Mouse (Mus musculus) heart, postnatal 10 days (tissue): Measurements from ENCODE around the gene Akap1. TPM values are rescaled to one million over a fixed set of nuclear protein-coding genes. Genes with fewer than 3 reads are reported as not detected.
"Not testable (repeated sequence)": the region's sequence is repeated elsewhere in the genome, so short reads cannot be mapped to it uniquely, and the experiment has no call there.

Source experiments
- DNase-seq, 2 experiments: peaks; one replicate each; pipeline ENCODE4 v3.0.0; 2021
- intact Hi-C: fragments of 180-260 bp; cut with DNase I; formaldehyde crosslinking; loops from one replicate; pipeline ENCODE4 v1.15.1; 2025
- total RNA-seq, 2 experiments: library from RNA; stranded (reverse); gene quantifications; 2 replicates each; pipeline ENCODE4 v1.2.3; 2021

Gene Akap1
- 100 to 1,000 TPM; 110 to 122 TPM for total RNA-seq

DNA sequence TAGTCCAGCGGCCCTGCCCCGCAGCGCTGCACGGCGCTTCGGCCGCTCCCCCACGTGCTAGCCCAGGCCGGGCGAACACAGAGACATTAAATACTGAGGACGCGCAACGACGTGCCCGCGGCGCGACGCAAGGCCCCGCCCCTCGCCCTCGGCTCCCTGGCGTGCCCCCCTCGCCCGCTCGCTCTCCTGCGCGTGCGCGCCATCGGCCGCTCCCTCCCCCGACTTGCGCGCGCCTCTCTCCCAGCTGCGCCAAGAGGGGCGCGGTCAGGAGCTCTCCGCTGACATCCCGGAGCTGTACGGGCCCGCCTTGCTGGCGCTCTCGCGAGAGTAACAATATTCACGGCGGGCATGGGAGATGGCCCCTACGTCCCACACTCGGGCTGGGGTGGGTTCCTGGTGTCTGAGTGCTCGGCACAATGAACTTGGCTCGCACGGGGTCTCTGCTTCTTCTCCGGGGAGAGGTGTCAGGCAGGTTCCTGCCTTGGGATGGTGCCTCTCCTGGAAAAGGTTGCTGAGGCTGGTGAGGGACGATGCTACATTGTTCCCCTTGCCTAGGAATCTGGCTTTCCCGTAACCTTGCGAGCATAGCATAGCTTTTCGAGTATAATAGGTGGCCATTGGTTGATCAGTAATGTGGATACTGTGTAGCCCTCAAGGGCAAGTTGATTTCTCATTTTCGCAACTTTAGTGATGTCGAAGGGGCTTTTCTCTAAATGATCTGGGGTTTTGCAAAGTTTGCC is at the start of gene Akap1:
Gene Akap1, minus strand, starts transcription at position 129 of the 740 bp plus-strand sequence.
- peak; percentile 98 to 99 for DNase-seq
- intact Hi-C loops, result loop anchor here (5.0 kb wide), 1 partner anchor 43 kb away; no protein-coding TSS in a partner anchor

DNA sequence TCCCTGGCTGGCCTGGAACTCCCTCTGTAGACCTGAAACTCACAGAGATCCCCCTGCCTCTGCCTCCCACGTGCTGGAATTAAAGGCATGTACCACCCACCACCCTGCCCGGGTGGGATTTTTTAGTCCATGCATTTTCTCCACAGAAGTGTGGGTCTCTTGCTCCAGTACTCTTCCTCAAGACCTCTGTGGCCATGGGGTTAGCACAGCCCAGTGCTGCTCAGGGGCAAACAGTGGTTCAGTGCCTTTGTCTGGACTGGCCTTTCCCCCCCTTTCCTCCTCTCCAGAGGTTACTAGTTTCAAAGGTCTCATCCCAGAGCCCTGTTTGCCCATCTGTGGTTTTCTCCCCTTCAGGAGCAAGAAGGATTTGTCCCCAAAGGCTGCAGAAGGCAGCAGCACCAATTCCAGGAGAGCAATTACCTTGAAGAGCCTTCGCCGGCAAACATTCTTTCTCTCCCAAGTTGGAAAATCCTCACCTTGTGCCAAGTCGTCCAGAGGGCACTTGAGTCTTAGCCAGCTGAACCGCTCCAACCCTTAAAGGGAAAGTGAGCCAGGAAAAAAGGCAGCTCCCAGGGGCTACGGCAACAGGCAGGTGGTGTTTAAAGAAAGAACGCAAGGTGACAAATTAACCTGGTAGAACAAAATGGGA is 45.1 kb upstream of the Akap1 start:
- intact Hi-C loops, result loop anchor here (5.0 kb wide), 3 partner anchors 43 to 62 kb away; partner anchors contain the start of gene Akap1
- DNase-seq, result peak; percentile 87 to 90

DNA sequence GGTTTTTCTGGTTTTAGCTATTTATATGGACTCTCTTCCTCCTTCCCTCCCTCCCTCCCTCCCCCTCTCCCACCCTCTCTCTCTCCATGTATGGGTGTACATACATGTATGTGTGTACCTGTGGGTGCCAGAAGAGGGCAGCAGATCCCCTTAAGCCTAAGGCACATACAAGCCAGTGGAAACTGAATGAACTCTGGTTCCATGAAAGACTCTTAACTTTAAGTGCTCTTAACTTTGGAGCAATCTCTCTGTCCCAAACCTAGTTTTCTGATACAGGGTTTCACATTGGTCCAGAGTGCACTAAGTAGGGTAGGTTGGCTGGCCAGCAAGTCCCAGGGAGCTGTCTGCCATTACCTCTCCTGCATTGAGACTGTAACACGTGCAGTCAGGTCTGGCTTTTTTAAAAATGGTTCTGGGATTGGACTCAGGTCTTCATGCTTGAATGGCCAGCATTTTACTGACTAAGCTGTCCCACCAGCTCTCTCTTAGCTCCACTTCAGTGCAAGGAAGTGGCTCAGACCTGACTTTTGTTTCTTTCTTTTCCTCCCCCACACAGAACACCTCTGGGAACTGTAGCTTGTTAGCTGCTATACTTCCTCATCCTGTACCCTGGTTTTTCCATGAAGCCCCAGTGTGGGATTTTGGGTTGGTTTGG is 44.3 kb upstream of the Akap1 start:
- intact Hi-C loops, result loop anchor here (5.0 kb wide), 3 partner anchors 44 to 61 kb away; partner anchors contain the start of gene Akap1
- DNase-seq, result peak; percentile 76 to 79

DNA sequence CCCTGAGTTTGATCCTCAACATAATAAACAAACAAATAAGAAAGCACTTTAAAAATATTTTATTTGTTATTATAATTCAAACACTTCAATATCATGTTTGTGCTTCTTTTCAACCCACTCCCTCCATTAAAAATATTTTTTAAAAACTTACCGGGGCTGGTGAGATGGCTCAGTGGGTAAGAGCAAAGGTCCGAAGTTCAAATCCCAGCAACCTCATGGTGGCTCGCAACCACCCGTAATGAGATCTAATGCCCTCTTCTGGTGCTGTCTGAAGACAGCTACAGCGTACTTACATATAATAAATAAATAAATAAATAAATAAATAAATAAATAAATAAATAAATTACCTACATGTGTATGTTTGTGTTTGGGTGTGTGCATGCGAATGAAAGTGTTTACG is 43.5 kb upstream of the Akap1 start:
- no peak for DNase-seq
- intact Hi-C loops, result loop anchor here (5.0 kb wide), 3 partner anchors 44 to 61 kb away; partner anchors contain the start of gene Akap1

- intact Hi-C loops, result loop anchor here (5.0 kb wide), 3 partner anchors 43 to 58 kb away; partner anchors contain the start of gene Akap1
- no peak for DNase-seq
These were observed 41.2 kb upstream of the Akap1 start for GRCm38 (mm10) chr11:88905621-88906020.

- intact Hi-C loops, result no loop called here
- no peak for DNase-seq
These were observed 39.7 kb upstream of the Akap1 start for GRCm38 (mm10) chr11:88904080-88904479.

GRCm38 (mm10) chr11:88902762-88903161 is 38.4 kb upstream of the Akap1 start:
- intact Hi-C loops, result no loop called here
- peak; percentile 24 to 32 for DNase-seq

- intact Hi-C loops, result no loop called here
- DNase-seq, result peak; percentile 56 to 57
These were observed 37.0 kb upstream of the Akap1 start for GRCm38 (mm10) chr11:88901341-88901802.

DNA sequence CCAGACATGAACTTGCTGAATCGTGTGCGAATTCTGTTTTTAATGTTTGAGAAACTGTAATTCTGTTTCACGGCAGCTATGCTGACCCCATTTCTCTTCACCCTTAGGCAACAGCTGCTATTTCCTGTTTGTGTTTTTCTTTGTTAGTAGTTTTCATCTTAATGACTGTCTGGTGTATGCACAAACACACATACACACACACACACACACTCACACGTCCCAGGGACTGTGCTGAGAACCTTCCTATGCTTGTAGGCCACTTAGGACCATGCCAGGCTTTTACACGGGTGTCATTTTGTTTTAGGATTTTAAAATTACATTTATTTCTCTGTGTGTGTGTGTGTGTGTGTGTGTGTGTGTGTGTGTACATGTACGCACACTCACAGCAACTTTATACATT is 35.2 kb upstream of the Akap1 start:
- intact Hi-C loops, result no loop called here

DNA sequence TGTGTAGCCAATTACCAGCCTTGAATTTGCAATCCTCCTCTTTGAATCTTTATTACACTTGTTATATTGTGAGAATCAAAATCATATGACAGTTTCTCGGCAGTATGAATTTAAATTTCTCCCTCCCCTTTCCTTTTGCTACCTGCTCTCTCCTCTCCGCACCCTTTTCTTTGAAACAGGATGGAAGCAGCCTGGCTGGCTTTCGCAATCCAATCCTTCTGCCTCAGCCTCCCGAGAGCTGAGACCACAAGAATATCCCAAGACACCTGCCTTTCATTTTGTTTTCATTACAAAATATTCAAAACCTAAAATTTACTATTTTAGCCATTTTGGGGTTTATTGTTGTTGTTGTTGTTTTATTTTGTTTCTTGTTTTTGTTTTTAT is 34.0 kb upstream of the Akap1 start:
- intact Hi-C loops, result no loop called here
- DNase-seq, result no peak

More for the DNA sequence above, 35.2 kb upstream of the Akap1 start:
- no peak for DNase-seq

DNA sequence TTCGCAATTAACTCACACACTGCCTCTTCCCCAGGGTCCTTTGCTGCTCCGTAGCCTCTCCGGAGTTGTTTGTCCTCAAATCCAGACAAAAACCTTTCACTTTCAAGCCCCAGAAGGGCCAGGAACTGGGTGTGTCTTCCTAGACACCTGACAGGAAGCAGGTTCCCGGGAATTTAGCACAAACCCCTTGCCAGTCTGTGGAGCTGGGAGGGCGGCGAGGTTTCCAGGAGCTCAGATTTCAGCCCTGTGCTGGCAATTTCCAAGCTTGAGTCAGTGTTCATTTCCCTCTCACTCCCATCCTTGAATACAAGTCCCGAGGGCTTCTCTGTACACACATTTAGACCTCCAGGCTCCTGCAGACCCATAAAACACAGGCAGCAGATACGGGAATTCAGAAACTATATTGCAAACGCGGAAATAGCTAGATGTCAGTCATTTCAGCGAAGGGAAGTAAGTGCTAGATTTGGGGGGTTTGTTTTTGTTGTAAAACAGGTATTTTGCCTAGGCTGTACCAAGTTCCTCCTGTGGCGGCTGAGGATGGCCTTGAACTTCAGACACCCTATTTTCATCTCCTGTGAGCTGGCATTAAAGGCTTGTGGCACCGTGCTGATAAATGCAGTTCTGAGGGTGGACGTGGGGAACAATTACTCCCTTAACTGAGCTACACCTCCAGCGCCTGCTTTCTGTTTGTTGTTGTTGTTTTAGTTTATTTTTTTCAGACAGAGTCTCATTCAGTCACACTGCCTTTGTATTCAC is 33.4 kb upstream of the Akap1 start:
- intact Hi-C loops, result no loop called here
- peak in 1 of 2 experiments; percentile 32 for DNase-seq

GRCm38 (mm10) chr11:88895800-88896232 is 31.4 kb upstream of the Akap1 start:
- DNase-seq, result peak in 1 of 2 experiments; percentile 56
- intact Hi-C loops, result not testable (repeated sequence)

- not testable (repeated sequence) for DNase-seq
These were observed 30.8 kb upstream of the Akap1 start for GRCm38 (mm10) chr11:88895235-88895634.

GRCm38 (mm10) chr11:88894279-88894678 is 29.9 kb upstream of the Akap1 start:
- intact Hi-C loops, DNase-seq: not testable (repeated sequence)

More at GRCm38 (mm10) chr11:88895235-88895634, 30.8 kb upstream of the Akap1 start:
- intact Hi-C loops, result not testable (repeated sequence)

- DNase-seq, intact Hi-C loops: not testable (repeated sequence)
These were observed 29.1 kb upstream of the Akap1 start for GRCm38 (mm10) chr11:88893501-88893900.

- intact Hi-C loops, result not testable (repeated sequence)
- peak in 1 of 2 experiments; percentile 26 for DNase-seq
These were observed 28.4 kb upstream of the Akap1 start for GRCm38 (mm10) chr11:88892789-88893188.

DNA sequence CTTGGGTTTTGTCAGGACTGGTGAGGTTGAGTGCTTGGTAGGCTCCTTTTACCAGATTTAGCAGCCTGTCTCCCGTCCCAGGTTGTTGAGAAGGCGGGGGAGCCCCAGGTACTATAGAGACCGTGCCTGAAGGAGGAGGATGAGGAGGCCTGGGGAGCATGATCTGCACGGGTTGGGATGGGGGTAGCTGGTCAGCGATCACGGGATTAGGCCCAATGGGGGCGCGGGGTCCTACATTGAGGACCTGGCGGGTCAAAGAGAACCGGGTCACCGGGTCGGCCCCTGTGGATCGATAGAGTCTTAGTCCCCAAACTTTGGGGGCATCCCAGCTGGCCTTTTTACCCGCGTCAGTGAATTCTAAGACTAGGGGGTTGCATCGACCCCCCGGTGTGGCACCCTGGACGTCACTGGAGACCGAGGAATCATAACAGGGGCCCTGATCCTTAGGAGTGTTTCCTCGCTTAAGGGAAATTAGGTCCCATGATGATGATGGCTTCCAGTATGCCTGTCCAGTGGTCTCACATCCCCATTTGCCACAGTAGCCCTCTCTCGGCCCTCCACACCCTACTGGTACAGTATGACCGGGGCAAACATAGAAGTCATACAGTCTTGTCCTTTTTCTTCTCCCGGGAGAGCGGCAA is 27.7 kb upstream of the Akap1 start:
- peak; percentile 39 to 50 for DNase-seq

GRCm38 (mm10) chr11:88891446-88891845 is 27.1 kb upstream of the Akap1 start:
- intact Hi-C loops, result not testable (repeated sequence)
- peak in 1 of 2 experiments; percentile 29 for DNase-seq

More for the DNA sequence above, 27.7 kb upstream of the Akap1 start:
- intact Hi-C loops, result not testable (repeated sequence)

GRCm38 (mm10) chr11:88890904-88891303 is 26.5 kb upstream of the Akap1 start:
- intact Hi-C loops, DNase-seq: not testable (repeated sequence)
